Mouse (Mus musculus): Measurements from ENCODE around the gene Nradd.

Nradd gene

GRCm38 (mm10) chr9:110611471-110611870, 12.8 kb downstream of the Nradd start:
- in situ Hi-C loops (cut with MboI), result no loop called here

- in situ Hi-C loops (cut with MboI), result no loop called here
Observed at GRCm38 (mm10) chr9:110583521-110583920, 40.7 kb downstream of the Nradd start.

- in situ Hi-C loops (cut with MboI), result no loop called here
Observed at GRCm38 (mm10) chr9:110582161-110582560, 42.1 kb downstream of the Nradd start.

Measured in mature B cell (primary cell).